Mouse (Mus musculus): ENCODE measurements around the gene Fam84b.
"Not testable (repeated sequence)": the region's sequence is repeated elsewhere in the genome, so short reads cannot be mapped to it uniquely, and the experiment has no call there.

The Fam84b gene

DNA sequence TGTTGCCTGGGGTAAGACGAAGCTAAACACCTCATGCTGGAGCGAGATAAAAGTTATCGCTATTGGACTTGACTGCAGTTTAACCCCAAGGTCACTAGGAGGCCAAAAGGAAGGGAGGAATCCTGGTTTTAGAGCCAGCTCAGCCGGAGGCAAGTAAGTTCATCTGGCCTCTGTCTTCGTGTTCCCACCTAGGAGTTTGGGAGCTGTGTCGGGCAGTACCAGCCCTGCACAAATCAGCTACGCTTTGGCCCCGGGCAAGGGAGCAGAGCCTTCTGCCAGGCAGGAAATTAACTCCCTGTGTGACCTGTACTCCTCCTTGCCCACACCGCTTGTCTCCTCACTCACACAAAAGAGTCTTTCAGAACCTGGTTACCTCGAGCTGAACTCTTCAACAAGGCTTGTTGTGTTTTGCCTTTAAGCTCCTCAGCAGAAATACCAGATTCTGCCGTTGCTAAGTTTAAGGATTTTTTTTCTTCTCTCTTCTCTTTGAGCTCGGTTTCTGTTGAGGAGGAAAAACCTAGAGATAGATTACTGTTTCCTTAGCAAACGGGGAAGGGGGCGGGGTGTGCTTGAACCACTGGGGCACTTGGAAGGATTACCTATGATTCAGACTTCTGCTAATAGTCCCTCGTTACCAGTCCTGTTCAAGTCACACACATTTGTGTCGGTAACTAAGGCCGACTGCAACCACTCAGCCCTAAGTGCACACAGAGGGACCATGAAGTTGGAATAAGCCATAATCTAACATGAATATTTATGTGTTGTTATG, at the start of gene Fam84b:
TSS of gene Fam84b (minus strand) at position 548 of the 769 bp plus-strand sequence.
- no peak for DNase-seq (ENCODE audit: low spot score in 2 of 2)

DNA sequence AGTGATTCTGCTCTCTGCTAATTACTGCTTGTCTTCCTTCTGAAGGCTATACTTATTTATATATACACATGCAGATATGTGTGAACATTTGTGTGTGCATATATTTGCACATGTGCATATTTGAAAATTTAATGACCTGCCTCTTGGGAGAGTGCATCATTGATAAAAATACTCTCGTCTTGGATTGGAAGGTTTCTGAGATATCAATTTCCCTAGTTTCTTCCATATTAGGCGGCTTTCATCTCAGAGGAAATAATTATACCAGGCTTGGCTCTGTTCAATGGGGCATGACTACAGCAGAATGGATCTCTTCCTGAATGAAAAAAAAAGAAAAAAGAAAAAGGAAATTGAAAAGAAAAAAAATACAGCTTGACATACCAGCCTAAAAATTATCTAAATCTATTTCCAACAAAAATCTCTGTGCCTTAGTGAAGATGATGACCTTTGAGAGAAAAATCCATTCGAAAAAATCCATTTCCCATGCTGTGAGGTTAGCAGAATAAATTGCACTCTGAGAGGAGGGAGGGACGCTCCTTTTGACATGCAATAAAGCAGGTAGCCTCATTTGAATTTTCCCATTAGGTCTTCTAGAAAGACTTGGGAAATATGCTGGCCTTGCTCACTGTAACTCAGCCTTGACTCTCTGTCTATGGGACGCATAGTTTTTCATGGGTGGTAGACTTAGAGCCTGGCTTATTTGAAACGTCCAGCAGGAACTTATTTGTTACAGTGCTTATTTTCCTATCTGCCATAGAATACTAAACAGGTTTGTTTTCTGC, 44.8 kb upstream of the Fam84b start:
- no peak for DNase-seq (ENCODE audit: low spot score in 2 of 2)

- no peak for DNase-seq (ENCODE audit: low spot score in 2 of 2)
These were observed 42.5 kb upstream of the Fam84b start for GRCm38 (mm10) chr15:60896040-60896439.

DNA sequence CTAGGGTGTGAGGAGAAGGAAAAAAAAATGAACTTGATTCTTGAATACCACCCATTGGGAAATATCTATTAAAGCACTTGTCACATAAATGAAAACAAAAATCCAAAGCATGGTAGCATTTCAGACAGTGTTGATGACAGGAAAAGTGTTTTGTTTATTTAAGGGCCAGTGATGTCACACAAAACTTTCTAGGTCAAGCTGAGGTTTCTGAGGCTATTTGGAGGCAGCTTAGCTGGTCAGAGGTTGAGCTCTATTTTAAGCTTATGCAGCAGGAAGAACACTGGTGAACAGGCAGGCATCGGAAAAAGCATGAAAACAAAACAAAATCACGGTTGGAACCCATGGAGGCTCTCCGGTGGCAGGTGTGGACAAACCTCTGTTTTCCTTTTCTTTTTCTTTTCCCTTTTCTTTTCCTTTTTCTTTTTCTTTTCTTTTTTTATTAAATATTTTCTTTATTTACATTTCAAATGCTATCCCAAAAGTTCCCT, 39.4 kb upstream of the Fam84b start:
- no peak for DNase-seq (ENCODE audit: low spot score in 2 of 2)

- DNase-seq (ENCODE audit: low spot score in 2 of 2): no peak
These were observed 35.1 kb upstream of the Fam84b start for GRCm38 (mm10) chr15:60888724-60889123.

GRCm38 (mm10) chr15:60875721-60876120, 22.1 kb upstream of the Fam84b start:
- DNase-seq (ENCODE audit: low spot score in 2 of 2): no peak

GRCm38 (mm10) chr15:60862417-60862816, 8.8 kb upstream of the Fam84b start:
- no peak for DNase-seq (ENCODE audit: low spot score in 2 of 2)

GRCm38 (mm10) chr15:60855112-60855511, 1.5 kb upstream of the Fam84b start:
- no peak for DNase-seq (ENCODE audit: low spot score in 2 of 2)

GRCm38 (mm10) chr15:60854151-60854550, 573 bp upstream of the Fam84b start:
- no peak for DNase-seq (ENCODE audit: low spot score in 2 of 2)

GRCm38 (mm10) chr15:60848630-60849029, 4.9 kb downstream of the Fam84b start:
- DNase-seq (ENCODE audit: low spot score in 2 of 2): no peak

DNA sequence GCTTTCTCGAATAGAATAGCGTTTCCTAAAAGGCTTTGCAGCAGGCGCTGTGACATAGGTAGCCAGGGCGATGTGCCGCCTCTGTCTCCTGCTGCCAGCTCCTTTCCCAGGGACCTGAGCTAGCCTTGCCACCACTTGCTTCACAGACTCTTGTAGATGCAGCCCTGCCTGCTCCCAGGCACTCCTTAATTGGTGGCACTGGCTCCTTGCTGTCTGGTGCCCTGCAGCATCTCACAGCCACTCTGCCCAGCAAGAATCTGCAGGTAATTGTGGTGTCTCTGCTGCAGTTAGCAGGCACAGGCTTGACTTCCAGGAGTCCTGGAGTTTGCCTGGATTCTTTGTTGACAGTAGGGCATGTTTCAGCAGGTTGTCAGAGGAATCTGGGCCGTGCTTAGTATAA, 7.3 kb downstream of the Fam84b start:
- DNase-seq (ENCODE audit: low spot score in 2 of 2): no peak

- DNase-seq (ENCODE audit: low spot score in 2 of 2): no peak
These were observed 7.7 kb downstream of the Fam84b start for GRCm38 (mm10) chr15:60845886-60846285.

DNA sequence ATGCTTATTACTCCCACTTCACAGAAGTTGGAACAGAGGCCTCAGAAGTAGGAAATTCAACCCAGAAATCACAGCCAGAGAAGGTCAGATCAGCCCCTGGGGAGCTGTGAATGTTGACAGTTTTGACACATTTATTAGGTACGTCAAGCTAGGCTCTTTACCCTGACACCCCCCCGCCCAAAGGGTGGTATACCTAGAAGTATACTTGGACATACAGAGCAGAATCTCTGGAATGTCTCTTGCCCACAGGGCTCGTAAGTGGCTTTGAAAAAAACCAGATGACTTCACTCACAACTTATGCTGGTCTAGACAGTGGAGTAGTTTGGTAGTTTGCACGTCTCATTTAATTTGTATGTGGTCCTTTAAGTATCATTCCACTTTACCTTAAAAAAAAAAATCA, 11.8 kb downstream of the Fam84b start:
- no peak for DNase-seq (ENCODE audit: low spot score in 2 of 2)

GRCm38 (mm10) chr15:60841312-60841711, 12.3 kb downstream of the Fam84b start:
- not testable (repeated sequence) for DNase-seq (ENCODE audit: low spot score in 2 of 2)

GRCm38 (mm10) chr15:60840296-60840670, 13.3 kb downstream of the Fam84b start:
- no peak for DNase-seq (ENCODE audit: low spot score in 2 of 2)

DNA sequence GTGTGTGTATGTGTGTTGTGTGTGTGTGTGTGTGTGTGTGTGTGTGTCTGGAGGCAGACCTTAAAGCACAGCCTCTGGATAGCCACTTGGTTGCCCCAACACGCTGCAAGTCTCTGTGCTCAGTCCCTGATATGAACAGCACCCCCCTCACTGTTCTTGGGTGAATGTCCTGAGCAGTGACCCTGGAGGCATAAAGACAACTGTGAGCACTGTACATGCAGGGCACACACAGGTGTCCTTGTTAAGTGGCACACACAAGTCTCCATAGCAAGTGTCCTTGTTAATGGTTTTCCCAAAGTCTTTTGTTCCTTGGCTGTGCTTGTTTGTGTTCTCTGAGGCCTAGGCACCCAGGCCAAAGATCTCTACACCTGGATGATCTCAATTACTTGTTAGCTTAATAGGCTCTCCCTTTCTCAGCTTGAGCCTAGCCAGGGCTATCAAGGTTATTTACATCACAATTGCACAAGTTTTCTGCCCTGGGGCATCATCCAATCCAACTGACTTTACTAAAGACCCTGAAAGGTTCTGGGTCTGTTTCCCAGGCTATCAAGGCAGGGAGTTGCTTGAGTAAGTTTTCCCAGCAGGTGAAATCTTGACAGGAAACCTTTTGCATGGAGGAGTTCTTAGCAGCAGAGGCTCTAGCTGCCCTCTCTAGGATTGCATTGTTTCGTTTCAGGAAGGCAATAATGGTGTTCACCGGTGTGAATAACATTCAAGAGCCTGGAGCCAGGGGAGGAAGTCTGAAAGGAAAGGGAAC, 13.9 kb downstream of the Fam84b start:
- DNase-seq (ENCODE audit: low spot score in 2 of 2): no peak

GRCm38 (mm10) chr15:60838135-60838534, 15.4 kb downstream of the Fam84b start:
- no peak for DNase-seq (ENCODE audit: low spot score in 2 of 2)

GRCm38 (mm10) chr15:60837719-60838118, 15.9 kb downstream of the Fam84b start:
- no peak for DNase-seq (ENCODE audit: low spot score in 2 of 2)

GRCm38 (mm10) chr15:60836321-60836720, 17.3 kb downstream of the Fam84b start:
- no peak for DNase-seq (ENCODE audit: low spot score in 2 of 2)

DNA sequence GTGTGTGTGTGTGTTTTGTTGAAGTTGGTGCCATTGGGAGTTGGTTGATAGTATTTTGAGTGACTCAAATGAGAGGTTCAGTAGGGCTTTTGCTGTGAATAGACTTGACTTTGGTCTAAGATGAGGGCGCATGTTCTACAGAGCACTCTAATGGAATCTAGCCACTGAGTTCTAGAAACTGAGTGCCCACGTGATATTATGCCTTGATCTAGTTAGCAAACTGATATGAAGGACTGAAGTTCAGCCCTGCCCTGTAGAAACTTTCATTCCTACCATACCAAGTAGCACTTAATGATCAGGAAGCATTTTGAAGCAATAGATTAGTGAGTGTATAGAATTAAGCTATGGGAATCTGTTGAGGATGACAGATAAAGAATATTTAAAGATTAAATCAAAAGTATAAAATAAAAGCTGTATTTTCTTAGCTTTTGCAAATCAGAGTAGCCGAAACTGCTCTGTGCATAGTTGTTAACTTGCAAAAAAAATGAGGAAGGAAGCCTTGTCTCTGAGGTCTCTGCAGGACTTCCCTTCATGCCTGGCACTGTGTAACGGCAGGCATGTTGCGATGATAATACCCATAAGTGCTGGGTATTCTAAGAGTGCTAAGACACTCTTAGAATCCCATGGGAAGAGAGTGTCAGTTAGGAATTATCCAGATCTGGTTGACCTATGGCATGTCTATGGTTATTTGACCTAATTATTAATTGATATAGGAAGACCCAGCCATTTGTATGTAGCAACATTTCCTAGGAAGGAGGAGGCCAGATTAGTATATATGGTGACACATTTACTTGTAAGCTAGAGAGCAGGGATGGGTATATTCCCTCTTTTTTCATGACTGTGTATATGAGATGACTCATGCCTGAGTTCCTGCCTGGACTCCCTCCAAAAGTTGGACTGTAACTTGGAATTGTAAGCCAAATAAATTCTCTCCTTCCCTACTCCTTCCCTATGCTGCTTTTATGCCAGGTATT, 18.7 kb downstream of the Fam84b start:
- no peak for DNase-seq (ENCODE audit: low spot score in 2 of 2)

Data from thymus, postnatal 10 days (tissue).